Mouse (Mus musculus) heart, postnatal 0 days (tissue): ENCODE results near the gene Myrf. TPM values are rescaled to one million over a fixed set of nuclear protein-coding genes. Genes with fewer than 3 reads are reported as not detected.
A peak's percentile ranks its signal among the peaks of the same experiment; 100 is the strongest.

Source experiments
- ATAC-seq: fragments of 200-750 bp; cut with Nextera tagmentation; 2 replicates; pipeline ENCODE4 v1.8.0; 2017; ENCODE audit warnings: low read depth, moderate number of reproducible peaks, moderate library complexity; ENCODE audit not compliant: insufficient read depth
- DNase-seq: peaks from one replicate; pipeline ENCODE4 v3.0.0-alpha.2; 2016; ENCODE audit warnings: low spot score
- H3K27ac ChIP-seq: fragments of 300-500 bp; sonication (generic); 2 replicates; pipeline ENCODE4 v1.5.1; 2014; ENCODE audit warnings: low read depth, mild to moderate bottlenecking
- H3K27me3 ChIP-seq: fragments of 300-500 bp; sonication (generic); 2 replicates; pipeline ENCODE4 v1.6.1; 2014; ENCODE audit warnings: low read length, mixed read lengths; ENCODE audit not compliant: control insufficient read depth, insufficient read depth
- H3K36me3 ChIP-seq: fragments of 300-500 bp; sonication (generic); replicated peaks from 2 replicates; pipeline ENCODE4 v1.6.1; 2014; ENCODE audit warnings: low read length, mixed read lengths; ENCODE audit not compliant: control insufficient read depth, insufficient read depth
- H3K4me1 ChIP-seq: fragments of 300-500 bp; sonication (generic); 2 replicates; pipeline ENCODE4 v1.6.1; 2014; ENCODE audit warnings: antibody characterized with exemption; ENCODE audit not compliant: control insufficient read depth, insufficient read depth
- H3K4me2 ChIP-seq: fragments of 300-500 bp; sonication (generic); 2 replicates; pipeline ENCODE4 v1.6.1; 2014; ENCODE audit warnings: low read depth, mild to moderate bottlenecking, low read length, moderate library complexity
- H3K4me3 ChIP-seq: fragments of 300-500 bp; sonication (generic); 2 replicates; pipeline ENCODE4 v1.5.1; 2014; ENCODE audit warnings: low read depth, low read length
- H3K9ac ChIP-seq: fragments of 300-500 bp; sonication (generic); replicated peaks from 2 replicates; pipeline ENCODE4 v1.6.1; 2014; ENCODE audit warnings: low read depth, low read length, mixed read lengths
- H3K9me3 ChIP-seq: fragments of 300-500 bp; sonication (generic); replicated peaks from 2 replicates; pipeline ENCODE4 v1.6.1; 2016; ENCODE audit warnings: low read length; ENCODE audit not compliant: control insufficient read depth
- CTCF ChIP-seq: IDR thresholded peaks from 2 replicates; pipeline ENCODE4 v1.5.1; 2016; ENCODE audit warnings: antibody characterized with exemption, control low read depth, low read depth
- EP300 ChIP-seq: IDR thresholded peaks from 2 replicates; pipeline ENCODE4 v1.6.1; 2016; ENCODE audit warnings: antibody characterized with exemption, low read depth
- WGBS: fragments of 180-500 bp; shearing (Covaris S2); extraction: QIAGEN DNeasy Blood & Tissue Kit; methylation state at CpG from one replicate; pipeline ENCODE4 v1.1.7; 2014; 5-methylcytosine and 5-hydroxymethylcytosine counted together
- polyA plus RNA-seq: library from polyadenylated mRNA; unstranded; fragments of >200 nt; fragmentation: Nextera tagmentation; extraction: Ambion mirVana; gene quantifications from 2 replicates; pipeline ENCODE4 v1.2.1, GENCODE M21; 2015
- total RNA-seq: library from RNA; depleted of rRNA; stranded (reverse); fragments of >200 nt; gene quantifications from 2 replicates; pipeline ENCODE4 v1.2.3, GENCODE M21; 2014; ENCODE audit warnings: low replicate concordance

Myrf gene
- total and polyA plus RNA-seq, 2 experiments from 2014 or later = 1.3 to 4.9 TPM

DNA sequence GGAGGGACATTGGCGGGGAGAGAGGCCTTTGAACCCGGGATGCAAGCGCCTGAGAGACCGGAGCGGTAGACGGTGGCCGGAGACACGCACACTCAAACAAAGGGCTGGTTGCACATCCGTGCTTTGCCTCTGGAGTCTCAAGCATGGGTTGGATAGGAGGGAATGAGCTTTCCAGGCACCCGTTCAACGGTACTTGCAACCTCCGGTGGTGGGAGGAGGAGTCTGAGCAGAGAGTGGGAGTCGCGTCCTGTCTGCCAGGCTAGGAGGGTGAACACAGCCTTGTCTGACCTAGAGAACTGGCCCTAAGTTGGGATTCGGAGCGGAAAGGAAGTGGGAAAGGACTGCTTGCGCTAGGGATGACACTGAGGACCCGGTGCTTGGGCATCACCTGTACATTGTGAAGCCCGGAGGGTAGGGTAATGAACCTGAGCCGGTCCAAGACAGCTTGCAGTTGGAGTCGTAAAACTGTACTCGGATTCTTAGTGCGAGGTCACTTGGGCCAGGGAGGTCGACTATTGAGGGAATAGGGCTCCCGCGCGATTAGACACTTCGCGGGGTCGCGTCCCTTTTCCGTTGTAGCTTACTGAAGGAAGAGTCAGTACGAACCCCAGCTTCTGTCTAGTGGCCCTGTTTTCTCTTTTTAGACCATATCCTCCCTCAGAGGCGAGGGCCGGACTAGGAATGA lies 57.1 kb downstream of the Myrf start:
- WGBS = 3% methylated on average over 35 of the region's 35 CpGs
- no peaks in the 10 kb centered on the region for H3K27me3 ChIP-seq
- H3K27ac ChIP-seq = peak overlapping the region; percentile 82
- H3K4me2 ChIP-seq = peak overlapping the region; percentile 74
- TF ChIP-seq EP300 (no peak), CTCF (no peak)
- H3K9me3 ChIP-seq = no peaks in the 10 kb centered on the region
- H3K4me1 ChIP-seq = 0 out of 2 replicates have a peak, but pooled peaks cover 10% of the 10 kb centered on the region
- ATAC-seq = peak; percentile 70
- DNase-seq = peak; percentile 83
- peaks cover 30% of the 10 kb centered on the region for H3K36me3 ChIP-seq
- peak overlapping the region; percentile 67 for H3K4me3 ChIP-seq
- H3K9ac ChIP-seq = peak overlapping the region; percentile 61

- H3K4me3 ChIP-seq = peak within 1 kb of the TSS; percentile 67
- ATAC-seq (peak; percentile 96), DNase-seq (peak; percentile 94)
- peaks cover 24% of the 10 kb centered on the region for H3K36me3 ChIP-seq
- peak within 1 kb of the TSS; percentile 74 for H3K4me2 ChIP-seq
- H3K9ac ChIP-seq = peak within 1 kb of the TSS; percentile 61
- H3K27ac ChIP-seq = peak within 1 kb of the TSS; percentile 82
- no peaks in the 10 kb centered on the region for H3K9me3 ChIP-seq
- under 1% methylated on average over 64 of the region's 70 CpGs for WGBS
- peak; percentile 54 for TF ChIP-seq CTCF
- TF ChIP-seq EP300 = no peak
- no peaks in the 10 kb centered on the region for H3K27me3 ChIP-seq
- 0 out of 2 replicates have a peak, but pooled peaks cover 10% of the 10 kb centered on the region for H3K4me1 ChIP-seq
Observed at GRCm38 (mm10) chr19:10182670-10183298, 57.8 kb downstream of the Myrf start, which contains the start of gene Fads1. Gene Fads1 (plus strand): TSS chr19:10182888.

DNA sequence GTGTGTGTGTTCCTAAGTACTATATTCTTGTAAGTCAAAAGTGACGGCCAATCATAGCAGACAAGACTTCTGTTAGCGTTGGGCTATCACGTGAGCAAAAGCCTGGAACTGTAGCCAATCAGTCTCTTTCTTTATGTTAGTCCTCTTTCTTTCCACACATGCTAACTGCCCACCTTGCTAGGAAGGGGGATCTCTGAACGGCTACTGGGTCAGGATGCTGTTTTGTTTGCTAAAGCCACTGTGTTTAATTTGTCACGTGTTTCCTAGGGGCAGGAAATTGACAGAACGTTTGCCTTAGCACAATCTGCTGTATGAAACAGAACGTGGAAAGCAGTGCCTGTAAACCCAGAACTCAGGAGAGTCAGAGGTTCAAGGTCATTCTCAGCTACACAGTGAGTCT lies 58.4 kb downstream of the Myrf start:
- 0 out of 2 replicates have a peak, but pooled peaks have one; percentile 8 for ATAC-seq
- DNase-seq = no peak
- H3K9ac ChIP-seq = no peak overlapping the region
- peak overlapping the region; percentile 66 for H3K27ac ChIP-seq
- H3K4me3 ChIP-seq = peak overlapping the region; percentile 67
- H3K27me3 ChIP-seq = no peaks in the 10 kb centered on the region
- peaks cover 17% of the 10 kb centered on the region for H3K36me3 ChIP-seq
- H3K9me3 ChIP-seq = no peaks in the 10 kb centered on the region
- TF ChIP-seq CTCF (no peak), EP300 (no peak)
- H3K4me2 ChIP-seq = peak overlapping the region; percentile 74
- H3K4me1 ChIP-seq = 0 out of 2 replicates have a peak, but pooled peaks cover 13% of the 10 kb centered on the region
- 30% methylated on average over 7 of the region's 7 CpGs for WGBS

DNA sequence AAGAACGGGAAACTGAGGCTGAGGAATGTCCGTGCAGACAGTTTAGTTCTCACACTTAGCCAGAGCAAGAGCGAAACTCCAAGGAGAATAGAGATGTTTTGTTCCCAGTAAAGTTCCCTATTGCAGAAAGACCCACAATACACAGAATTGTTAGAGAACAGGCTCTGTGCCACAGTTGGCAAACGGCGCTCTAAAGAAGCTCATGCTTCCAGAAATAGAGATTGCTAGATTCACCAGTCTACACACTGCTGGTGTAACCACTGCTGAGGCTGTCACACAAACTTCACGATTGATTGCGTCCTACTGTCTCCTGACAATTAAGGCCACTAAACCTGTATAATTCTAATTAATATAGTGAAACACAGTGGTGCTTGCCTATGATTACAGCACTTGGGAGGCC lies 59.3 kb downstream of the Myrf start:
- Histone ChIP-seq H3K27ac (no peak overlapping the region; the same call in 1 of the 2 replicates), H3K9me3 (no peaks in the 10 kb centered on the region), H3K4me1 (0 out of 2 replicates have a peak, but pooled peaks cover 18% of the 10 kb centered on the region), H3K4me2 (no peak overlapping the region), H3K9ac (no peak overlapping the region), H3K27me3 (no peaks in the 10 kb centered on the region), H3K4me3 (no peak overlapping the region), H3K36me3 (peaks cover 8% of the 10 kb centered on the region)
- 75% methylated on average over 7 of the region's 7 CpGs for WGBS
- TF ChIP-seq CTCF (no peak), EP300 (no peak)
- DNase-seq (no peak), ATAC-seq (no peak)

GRCm38 (mm10) chr19:10176941-10177372 lies 63.6 kb downstream of the Myrf start:
- Histone ChIP-seq H3K27me3 (no peaks in the 10 kb centered on the region), H3K4me1 (0 out of 2 replicates have a peak, but pooled peaks cover 8% of the 10 kb centered on the region), H3K4me3 (no peak overlapping the region), H3K4me2 (peak overlapping the region; percentile 22; the same call in 1 of the 2 replicates), H3K36me3 (no peaks in the 10 kb centered on the region), H3K27ac (0 out of 2 replicates have a peak overlapping the region, but pooled peaks have one; percentile 7), H3K9ac (no peak overlapping the region), H3K9me3 (no peaks in the 10 kb centered on the region)
- DNase-seq (peak; percentile 64), ATAC-seq (peak; percentile 58)
- 19% methylated on average over 7 of the region's 7 CpGs for WGBS
- TF ChIP-seq EP300 (no peak), CTCF (no peak)
